Mouse (Mus musculus): Measurements from ENCODE around the gene Agps.

DNA sequence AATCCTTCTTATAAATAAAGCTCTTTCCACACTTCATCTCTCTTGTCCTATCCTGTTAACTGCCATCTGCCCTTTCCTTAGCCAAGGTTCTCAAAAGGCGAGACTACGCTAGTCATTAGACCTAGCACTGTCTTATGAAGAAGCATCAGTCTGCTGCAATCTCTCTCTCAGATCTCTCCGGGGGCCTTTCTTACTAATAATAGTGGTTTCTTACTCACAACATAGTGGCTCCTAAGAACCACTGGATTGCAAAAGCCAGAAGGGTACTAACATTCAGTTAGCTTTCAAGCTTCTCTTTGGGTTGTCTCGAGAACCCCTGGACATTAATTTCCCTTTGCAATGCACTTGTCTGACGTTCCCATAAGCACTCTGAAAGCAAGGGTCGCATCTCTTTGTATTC, 26.2 kb upstream of the Agps start:
- no peak for TF ChIP-seq CTCF (IDR thresholded peaks at IDR 0.05; ENCODE audit: low read depth)
- no peak for TF ChIP-seq EP300 (IDR thresholded peaks at IDR 0.05; ENCODE audit: low read depth)

Measured in heart, postnatal 0 days (tissue).